Mouse (Mus musculus) G1E (cell line): ENCODE data around the gene Fmnl2. TPM values are rescaled to one million over a fixed set of nuclear protein-coding genes. Genes with fewer than 3 reads are reported as not detected.

Source experiments
- ATAC-seq: 2 replicates; pipeline ENCODE4 v1.8.0; 2016; ENCODE audit warnings: mild to moderate bottlenecking; ENCODE audit not compliant: insufficient number of reproducible peaks, poor library complexity, low FRiP score, severe bottlenecking; ENCODE audit errors: extremely low read depth
- DNase-seq: peaks from one replicate; pipeline ENCODE4 v3.0.0; 2012; ENCODE audit warnings: low spot score
- H3K27me3 ChIP-seq: 2 replicates; pipeline ENCODE4 v1.6.1; 2012; ENCODE audit warnings: mild to moderate bottlenecking, low read length, inconsistent platforms; ENCODE audit not compliant: insufficient read depth
- H3K36me3 ChIP-seq: replicated peaks from 2 replicates; pipeline ENCODE3; 2012; ENCODE audit warnings: mild to moderate bottlenecking, inconsistent platforms
- H3K4me1 ChIP-seq: 2 replicates; pipeline ENCODE4 v1.6.1; 2012; ENCODE audit warnings: low read depth, low read length, inconsistent platforms, mixed read lengths; ENCODE audit not compliant: insufficient read depth
- H3K4me3 ChIP-seq: 2 replicates; pipeline ENCODE4 v1.5.1; 2012; ENCODE audit warnings: low read depth, mild to moderate bottlenecking, inconsistent platforms, low read length, moderate library complexity, mixed read lengths
- H3K9me3 ChIP-seq: replicated peaks from 2 replicates; pipeline ENCODE4 v1.6.1; 2012; ENCODE audit warnings: inconsistent platforms
- CTCF ChIP-seq: IDR thresholded peaks from 2 replicates; pipeline ENCODE4 v1.5.1; 2012; ENCODE audit warnings: low read depth, low read length, inconsistent platforms, mixed read lengths
- GATA1 ChIP-seq: IDR thresholded peaks from 2 replicates; pipeline ENCODE4 v1.6.1; 2012; ENCODE audit warnings: borderline replicate concordance, low read length, inconsistent platforms, mixed read lengths
- GATA2 ChIP-seq: IDR thresholded peaks from 2 replicates; pipeline ENCODE4 v1.6.1; 2012; ENCODE audit warnings: low read depth, low read length, inconsistent platforms, borderline replicate concordance
- POLR2AphosphoS5 ChIP-seq: IDR thresholded peaks from 2 replicates; pipeline ENCODE4 v1.6.1; 2012; ENCODE audit warnings: low read depth, low read length, inconsistent platforms; ENCODE audit not compliant: insufficient replicate concordance
- TAL1 ChIP-seq: conservative IDR thresholded peaks from 2 replicates; pipeline ENCODE4 v1.6.1; 2012; ENCODE audit warnings: low read depth, low read length, inconsistent platforms, mixed read lengths
- polyA plus RNA-seq: library from polyadenylated mRNA; stranded (reverse); fragments of >175 nt; gene quantifications from 2 replicates; pipeline ENCODE4 v1.2.3, GENCODE M21; 2012
- total RNA-seq, 2 experiments: library from RNA; stranded (forward) in 1 of 2; stranded (reverse) in 1 of 2; fragments of 200-1000 nt in 1 of 2; fragments of >200 nt in 1 of 2; fragmentation: Nextera tagmentation in 1 of 2; gene quantifications; 2 replicates each; pipeline ENCODE4 v1.2.3; 2014 to 2017

Fmnl2 gene
- total and polyA plus RNA-seq, 3 experiments: not detected

GRCm38 (mm10) chr2:52928401-52928800 lies 70.7 kb downstream of the Fmnl2 start:
- no peaks in the 10 kb centered on the region for H3K36me3 ChIP-seq
- no peak for DNase-seq
- no peak for ATAC-seq
- no peaks in the 10 kb centered on the region for H3K9me3 ChIP-seq
- no peak overlapping the region for H3K4me3 ChIP-seq
- no peaks in the 10 kb centered on the region for H3K27me3 ChIP-seq
- no peaks in the 10 kb centered on the region for H3K4me1 ChIP-seq
- TF ChIP-seq TAL1 (no peak), POLR2AphosphoS5 (no peak), CTCF (no peak), GATA1 (no peak), GATA2 (no peak)

GRCm38 (mm10) chr2:52930106-52930868 lies 72.6 kb downstream of the Fmnl2 start:
- Histone ChIP-seq H3K27me3 (no peaks in the 10 kb centered on the region), H3K4me1 (no peaks in the 10 kb centered on the region), H3K9me3 (no peaks in the 10 kb centered on the region), H3K36me3 (no peaks in the 10 kb centered on the region), H3K4me3 (no peak overlapping the region)
- TF ChIP-seq POLR2AphosphoS5: no peak
- no peak for TF ChIP-seq TAL1
- TF ChIP-seq GATA2: no peak
- TF ChIP-seq CTCF: no peak
- TF ChIP-seq GATA1: no peak
- no peak for DNase-seq
- ATAC-seq: no peak

- H3K27me3 ChIP-seq: no peaks in the 10 kb centered on the region
- H3K9me3 ChIP-seq: no peaks in the 10 kb centered on the region
- DNase-seq (no peak), ATAC-seq (no peak)
- H3K4me3 ChIP-seq: no peak overlapping the region
- TF ChIP-seq TAL1 (no peak), CTCF (no peak), GATA2 (no peak), GATA1 (no peak), POLR2AphosphoS5 (no peak)
- no peaks in the 10 kb centered on the region for H3K36me3 ChIP-seq
- no peaks in the 10 kb centered on the region for H3K4me1 ChIP-seq
Measured at GRCm38 (mm10) chr2:52931315-52931714, 73.7 kb downstream of the Fmnl2 start.

GRCm38 (mm10) chr2:52935906-52936305 lies 78.2 kb downstream of the Fmnl2 start:
- ATAC-seq (no peak), DNase-seq (no peak)
- Histone ChIP-seq H3K4me1 (no peaks in the 10 kb centered on the region), H3K36me3 (no peaks in the 10 kb centered on the region), H3K27me3 (no peaks in the 10 kb centered on the region), H3K9me3 (no peaks in the 10 kb centered on the region), H3K4me3 (no peak overlapping the region)
- TF ChIP-seq GATA2: no peak
- TF ChIP-seq POLR2AphosphoS5: no peak
- TF ChIP-seq TAL1: no peak
- no peak for TF ChIP-seq CTCF
- no peak for TF ChIP-seq GATA1

GRCm38 (mm10) chr2:52938351-52939074 lies 80.9 kb downstream of the Fmnl2 start:
- no peak for DNase-seq
- no peak for ATAC-seq
- Histone ChIP-seq H3K36me3 (no peaks in the 10 kb centered on the region), H3K4me1 (no peaks in the 10 kb centered on the region), H3K9me3 (no peaks in the 10 kb centered on the region), H3K27me3 (no peaks in the 10 kb centered on the region), H3K4me3 (no peak overlapping the region)
- no peak for TF ChIP-seq GATA2

- H3K4me3 ChIP-seq: no peak overlapping the region
Measured at GRCm38 (mm10) chr2:52943644-52944423, 86.2 kb downstream of the Fmnl2 start.

More at GRCm38 (mm10) chr2:52943644-52944423, 86.2 kb downstream of the Fmnl2 start:
- ATAC-seq: no peak
- TF ChIP-seq POLR2AphosphoS5 (no peak), GATA1 (no peak), GATA2 (no peak), CTCF (no peak), TAL1 (no peak)
- H3K36me3 ChIP-seq: no peaks in the 10 kb centered on the region
- no peaks in the 10 kb centered on the region for H3K9me3 ChIP-seq
- no peak for DNase-seq
- H3K4me1 ChIP-seq: no peaks in the 10 kb centered on the region
- no peaks in the 10 kb centered on the region for H3K27me3 ChIP-seq
